Mouse (Mus musculus) hindbrain, embryonic 14.5 days (tissue): ENCODE measurements around the gene Tulp1. TPM values are rescaled to one million over a fixed set of nuclear protein-coding genes. Genes with fewer than 3 reads are reported as not detected.
"Not testable (repeated sequence)": the region's sequence is repeated elsewhere in the genome, so short reads cannot be mapped to it uniquely, and the experiment has no call there.

Experiments used
- ATAC-seq: fragments of 200-750 bp; cut with Nextera tagmentation; 2 replicates; pipeline ENCODE4 v1.8.0; 2017; ENCODE audit warnings: moderate number of reproducible peaks, mild to moderate bottlenecking, moderate TSS enrichment, moderate library complexity; ENCODE audit not compliant: low FRiP score
- DNase-seq: peaks from one replicate; pipeline ENCODE4 v3.0.0-alpha.2; 2015; ENCODE audit warnings: low spot score
- H3K27ac ChIP-seq: fragments of 300-500 bp; sonication (generic); 2 replicates; pipeline ENCODE4 v1.5.1; 2014; ENCODE audit warnings: mild to moderate bottlenecking, moderate library complexity
- H3K27me3 ChIP-seq: fragments of 300-500 bp; sonication (generic); 2 replicates; pipeline ENCODE4 v1.6.1; 2014; ENCODE audit warnings: mild to moderate bottlenecking, low read length, mixed read lengths; ENCODE audit not compliant: control insufficient read depth, insufficient read depth
- H3K36me3 ChIP-seq: fragments of 300-500 bp; sonication (generic); replicated peaks from 2 replicates; pipeline ENCODE4 v1.6.1; 2014; ENCODE audit not compliant: control insufficient read depth, insufficient read depth
- H3K4me1 ChIP-seq: fragments of 300-500 bp; sonication (generic); replicated peaks from 2 replicates; pipeline ENCODE4 v1.6.1; 2014; ENCODE audit warnings: antibody characterized with exemption, low read length, mixed read lengths; ENCODE audit not compliant: control insufficient read depth, insufficient read depth
- H3K4me2 ChIP-seq: fragments of 300-500 bp; sonication (generic); replicated peaks from 2 replicates; pipeline ENCODE4 v1.6.1; 2014; ENCODE audit warnings: mild to moderate bottlenecking, moderate library complexity
- H3K4me3 ChIP-seq: fragments of 300-500 bp; sonication (generic); replicated peaks from 2 replicates; pipeline ENCODE4 v1.5.1; 2014; ENCODE audit warnings: mild to moderate bottlenecking, low read length
- H3K9ac ChIP-seq: fragments of 300-500 bp; sonication (generic); 2 replicates; pipeline ENCODE4 v1.6.1; 2014
- H3K9me3 ChIP-seq: fragments of 300-500 bp; sonication (generic); 2 replicates; pipeline ENCODE4 v1.6.1; 2016; ENCODE audit warnings: low read length; ENCODE audit not compliant: control insufficient read depth
- WGBS: fragments of 180-500 bp; shearing (Covaris S2); extraction: QIAGEN DNeasy Blood & Tissue Kit; methylation state at CpG from one replicate; pipeline ENCODE4 v1.1.7; 2014; 5-methylcytosine and 5-hydroxymethylcytosine counted together
- polyA plus RNA-seq: library from polyadenylated mRNA; unstranded; fragments of >200 nt; fragmentation: Nextera tagmentation; extraction: Ambion mirVana; gene quantifications from 2 replicates; pipeline ENCODE4 v1.2.1, GENCODE M21; 2014

The Tulp1 gene
- polyA plus RNA-seq, 1 experiment from 2014 or later: 1.7 TPM

DNA sequence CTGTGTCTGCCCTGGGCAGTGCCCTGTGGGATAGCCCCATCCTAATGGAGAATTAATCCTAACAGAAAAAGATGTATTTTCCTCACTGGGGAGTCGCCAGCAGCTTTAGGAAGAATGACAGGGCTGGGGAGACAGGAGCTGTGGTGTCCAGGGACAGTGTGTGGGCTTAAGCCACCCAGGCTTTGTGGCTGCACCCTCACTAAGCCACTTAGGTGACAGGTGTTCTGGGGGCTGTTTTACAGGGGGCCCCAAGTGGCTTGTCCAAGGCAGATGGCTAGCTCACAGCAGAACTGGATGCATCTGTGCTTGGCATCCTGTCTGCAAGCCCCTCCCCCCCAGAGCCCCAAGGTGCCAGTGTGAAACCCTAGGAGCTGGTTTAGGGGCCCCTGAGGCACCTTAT is 6.9 kb upstream of the Tulp1 start:
- Histone ChIP-seq H3K4me1 (no peaks in the 10 kb centered on the region; the same call in 1 of the 2 replicates), H3K9me3 (no peaks in the 10 kb centered on the region), H3K36me3 (no peaks in the 10 kb centered on the region), H3K4me3 (no peak overlapping the region), H3K27me3 (peaks cover 35% of the 10 kb centered on the region), H3K9ac (no peak overlapping the region), H3K4me2 (no peak overlapping the region), H3K27ac (no peak overlapping the region)
- ATAC-seq (no peak), DNase-seq (no peak)
- WGBS: 53% methylated on average over 1 of the region's 1 CpGs

DNA sequence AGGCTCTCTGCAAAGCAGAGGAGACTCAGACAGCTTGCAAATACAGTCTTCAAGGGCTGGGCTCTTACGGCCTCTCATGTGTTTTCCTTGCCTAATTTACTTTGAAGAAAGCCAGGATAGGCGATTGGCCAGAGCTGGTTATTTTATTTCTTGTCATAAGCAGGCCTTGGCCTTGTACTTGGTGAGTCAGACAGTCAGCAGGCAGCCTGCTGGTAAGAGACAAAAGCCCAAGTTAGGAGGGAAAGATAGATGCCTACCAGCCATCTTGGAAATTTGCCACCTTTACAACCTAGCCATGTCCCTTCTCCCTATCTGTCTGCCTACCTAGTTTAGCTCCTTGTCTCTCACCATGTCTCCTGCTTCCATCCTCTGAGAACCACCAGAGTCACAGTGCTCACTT is 6.3 kb upstream of the Tulp1 start:
- Histone ChIP-seq H3K9me3 (no peaks in the 10 kb centered on the region), H3K27ac (no peak overlapping the region), H3K4me2 (no peak overlapping the region), H3K9ac (no peak overlapping the region), H3K4me3 (no peak overlapping the region), H3K36me3 (no peaks in the 10 kb centered on the region), H3K27me3 (peaks cover 31% of the 10 kb centered on the region), H3K4me1 (no peaks in the 10 kb centered on the region; the same call in 1 of the 2 replicates)
- no peak for DNase-seq
- no peak for ATAC-seq
- WGBS: 76% methylated on average over 2 of the region's 2 CpGs

DNA sequence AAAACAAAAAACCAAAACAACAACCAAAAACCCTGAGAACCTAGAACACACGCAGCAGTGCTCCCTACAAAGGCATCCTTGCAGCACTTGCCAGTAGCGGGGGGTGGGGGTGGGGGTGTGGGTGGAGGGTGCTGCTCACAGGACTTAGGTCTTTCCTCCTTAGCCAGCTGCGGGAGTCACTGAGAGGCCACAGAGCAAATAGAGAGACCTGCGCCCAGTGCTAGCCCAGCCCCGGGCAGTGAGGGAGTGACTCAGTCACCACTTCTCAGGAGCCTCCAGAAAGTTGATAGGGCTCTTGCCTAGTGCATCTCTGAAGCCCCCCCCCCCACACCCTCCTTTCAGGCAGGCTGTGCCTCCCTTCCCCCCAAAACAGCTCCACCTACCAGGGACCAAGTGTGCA is 4.0 kb upstream of the Tulp1 start:
- Histone ChIP-seq H3K9ac (no peak overlapping the region), H3K4me2 (no peak overlapping the region), H3K4me3 (no peak overlapping the region), H3K4me1 (peaks cover 3% of the 10 kb centered on the region; the same call in 1 of the 2 replicates), H3K9me3 (no peaks in the 10 kb centered on the region), H3K27ac (no peak overlapping the region), H3K27me3 (peaks cover 30% of the 10 kb centered on the region), H3K36me3 (no peaks in the 10 kb centered on the region)
- DNase-seq: no peak
- WGBS: 80% methylated on average over 5 of the region's 5 CpGs
- ATAC-seq: no peak

DNA sequence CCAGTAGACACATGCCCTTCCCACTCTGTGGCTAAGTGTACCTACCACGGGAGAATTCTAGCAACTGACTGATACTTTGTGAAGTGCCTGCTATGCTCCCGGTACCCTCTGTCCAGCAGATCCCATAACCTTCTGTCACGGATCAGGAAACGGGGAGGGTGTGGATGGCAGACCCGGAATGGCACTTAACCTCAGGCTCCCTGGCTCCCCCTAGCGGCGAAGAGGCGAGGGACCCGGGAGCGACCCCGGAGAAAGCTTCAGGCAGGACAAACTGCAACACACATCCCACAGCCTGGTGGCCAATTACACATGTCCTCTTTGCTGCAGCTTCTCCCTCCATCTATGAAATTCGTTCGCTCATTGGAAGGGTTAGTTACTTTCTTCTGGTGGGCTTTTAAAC is 3.4 kb upstream of the Tulp1 start:
- H3K4me3 ChIP-seq: no peak overlapping the region
- H3K27me3 ChIP-seq: peaks cover 30% of the 10 kb centered on the region
- H3K4me2 ChIP-seq: no peak overlapping the region
- no peak overlapping the region for H3K27ac ChIP-seq
- H3K4me1 ChIP-seq: peaks cover 5% of the 10 kb centered on the region; the same call in 1 of the 2 replicates
- no peak overlapping the region for H3K9ac ChIP-seq
- H3K36me3 ChIP-seq: no peaks in the 10 kb centered on the region
- WGBS: 7% methylated on average over 13 of the region's 13 CpGs
- peak; percentile 50 for DNase-seq
- H3K9me3 ChIP-seq: no peaks in the 10 kb centered on the region
- no peak for ATAC-seq

DNA sequence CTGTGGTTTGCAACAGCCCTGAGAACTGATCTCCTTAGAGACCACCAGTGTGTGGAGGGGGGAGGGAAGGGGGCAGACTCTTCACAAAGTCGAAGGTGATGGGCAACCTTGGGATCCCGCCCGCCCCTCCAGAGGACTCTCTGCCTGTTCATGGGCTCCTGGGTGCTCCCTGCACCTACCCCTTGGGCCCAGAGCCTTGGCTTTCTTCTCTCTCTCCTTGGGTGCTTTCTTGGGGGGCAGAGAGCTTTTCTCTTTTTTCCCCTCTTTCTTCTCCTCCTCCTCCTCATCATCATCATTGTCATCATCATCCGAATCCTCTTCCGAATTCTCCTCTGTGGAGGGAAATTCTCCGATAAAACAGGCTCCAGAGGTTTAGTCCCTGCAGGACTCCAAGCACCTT is 1.5 kb downstream of the Tulp1 start:
- H3K4me3 ChIP-seq: no peak overlapping the region
- H3K4me2 ChIP-seq: peak overlapping the region; percentile 51; the same call in 1 of the 2 replicates
- DNase-seq: no peak
- WGBS: 5% methylated on average over 6 of the region's 6 CpGs
- no peak for ATAC-seq
- H3K27me3 ChIP-seq: peaks cover 71% of the 10 kb centered on the region
- H3K9ac ChIP-seq: no peak overlapping the region
- no peak overlapping the region for H3K27ac ChIP-seq
- H3K4me1 ChIP-seq: peaks cover 14% of the 10 kb centered on the region
- H3K9me3 ChIP-seq: no peaks in the 10 kb centered on the region
- no peaks in the 10 kb centered on the region for H3K36me3 ChIP-seq

DNA sequence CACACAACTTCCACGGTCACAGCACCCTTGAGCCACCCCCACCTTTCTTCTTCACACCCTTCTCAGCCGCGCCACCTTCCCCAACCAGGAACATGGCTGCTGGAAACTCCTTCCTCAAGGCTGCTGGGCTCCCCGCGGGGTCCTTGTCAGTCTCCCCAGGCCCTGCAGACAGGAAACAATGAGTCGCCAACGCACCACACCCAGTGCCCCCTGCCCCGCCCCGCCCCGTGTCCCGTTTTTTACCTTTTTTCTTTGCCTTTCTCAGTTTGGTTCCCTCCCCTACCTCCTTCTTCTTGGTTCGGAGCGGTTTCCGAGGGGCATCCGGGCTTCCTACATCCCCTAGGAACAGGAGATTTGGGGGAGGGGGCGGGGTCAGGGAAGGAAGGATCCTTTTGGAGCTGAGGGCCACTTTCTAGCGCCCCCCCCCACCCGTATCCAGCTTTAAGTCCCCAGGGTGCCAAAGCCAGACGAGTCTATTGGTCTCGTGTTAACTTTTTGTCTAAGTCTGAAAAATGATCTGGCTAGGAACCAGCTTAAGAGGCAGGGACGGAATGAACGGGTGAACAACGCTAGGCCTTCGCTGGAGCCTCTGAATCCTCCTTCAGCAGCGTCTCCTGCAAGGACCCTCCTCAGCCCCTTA is 2.2 kb downstream of the Tulp1 start:
- Histone ChIP-seq H3K4me1 (peaks cover 14% of the 10 kb centered on the region), H3K9me3 (no peaks in the 10 kb centered on the region), H3K9ac (peak overlapping the region; percentile 47), H3K27ac (no peak overlapping the region), H3K36me3 (no peaks in the 10 kb centered on the region), H3K4me2 (peak overlapping the region; percentile 51), H3K4me3 (peak overlapping the region; percentile 29), H3K27me3 (peaks cover 75% of the 10 kb centered on the region)
- under 1% methylated on average over 25 of the region's 25 CpGs for WGBS
- DNase-seq (no peak), ATAC-seq (no peak)

DNA sequence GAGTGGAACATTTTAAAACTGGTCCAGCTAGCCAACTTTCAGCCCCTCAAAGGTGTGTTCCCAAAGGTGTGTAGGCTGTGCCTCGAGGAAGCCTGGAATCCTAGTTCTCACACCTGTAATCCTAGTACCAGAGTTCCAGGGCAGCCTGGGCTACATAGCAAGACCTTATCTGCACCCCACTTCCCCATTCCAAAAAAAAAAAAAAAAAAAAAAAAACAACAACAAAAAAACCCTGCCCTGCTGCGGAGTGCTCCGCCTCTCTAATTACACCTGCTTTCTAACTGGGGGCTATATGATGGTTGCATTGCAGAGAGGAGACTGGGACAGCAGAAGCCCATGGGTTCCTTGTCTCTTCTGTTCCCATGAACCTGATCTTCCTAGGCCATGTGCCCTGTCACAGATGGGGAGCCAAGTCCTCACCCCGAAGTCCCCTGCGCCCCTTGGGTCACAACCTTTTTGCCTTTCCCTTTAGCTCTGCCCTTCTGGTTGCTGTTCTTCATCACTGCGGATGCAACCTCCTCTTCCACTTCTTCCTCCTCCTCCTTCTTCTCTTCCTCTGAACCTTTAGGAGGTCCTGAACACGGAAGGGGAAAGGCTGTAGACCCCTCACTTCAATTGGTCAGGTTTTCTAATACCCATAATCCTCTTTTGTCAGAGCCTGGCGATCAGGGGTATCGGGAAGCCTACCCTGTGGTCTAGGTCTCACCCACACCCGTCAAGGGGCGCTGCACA is 2.9 kb downstream of the Tulp1 start:
- no peak for DNase-seq
- peaks cover 14% of the 10 kb centered on the region for H3K4me1 ChIP-seq
- no peak overlapping the region for H3K27ac ChIP-seq
- H3K4me3 ChIP-seq: peak overlapping the region; percentile 29
- WGBS: 34% methylated on average over 11 of the region's 11 CpGs
- H3K27me3 ChIP-seq: peaks cover 75% of the 10 kb centered on the region
- no peak for ATAC-seq
- H3K36me3 ChIP-seq: no peaks in the 10 kb centered on the region
- peak overlapping the region; percentile 47 for H3K9ac ChIP-seq
- H3K4me2 ChIP-seq: peak overlapping the region; percentile 51
- no peaks in the 10 kb centered on the region for H3K9me3 ChIP-seq

DNA sequence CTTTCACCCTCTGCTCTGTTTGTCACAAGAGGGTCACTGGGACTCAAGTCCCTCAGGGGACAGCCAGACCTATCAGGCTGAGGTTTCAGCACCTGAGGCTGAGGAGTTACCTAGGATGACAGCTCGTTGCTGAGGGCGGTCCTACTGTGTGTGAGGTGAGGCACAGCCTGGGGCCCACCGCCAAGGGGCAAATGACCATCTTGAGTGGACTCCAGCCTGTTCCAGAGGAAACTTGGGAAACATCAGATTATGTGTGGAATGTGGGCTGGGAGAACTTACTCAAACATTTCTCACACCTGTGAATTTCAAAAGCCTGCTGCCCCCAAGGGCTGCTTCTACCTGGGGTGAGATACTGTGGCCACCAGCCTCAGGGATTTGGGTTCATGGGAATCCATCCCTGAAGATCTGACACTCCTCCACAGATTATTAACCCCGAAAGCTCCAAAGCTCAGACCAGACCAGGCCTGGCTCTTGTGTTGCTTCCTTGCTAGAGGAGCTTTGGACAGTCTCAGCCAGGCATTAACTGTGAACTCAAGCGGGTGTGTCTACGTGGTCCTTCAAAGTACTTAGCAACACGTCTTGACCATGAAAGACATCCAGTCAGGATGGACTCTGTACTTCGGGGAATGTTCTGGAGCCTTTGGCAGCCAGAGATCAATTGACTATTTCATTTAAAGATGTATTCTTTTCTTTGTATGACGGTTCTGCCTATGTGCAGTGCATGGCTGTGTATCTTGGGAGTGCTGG is 4.3 kb downstream of the Tulp1 start:
- Histone ChIP-seq H3K27me3 (peaks cover 70% of the 10 kb centered on the region), H3K27ac (no peak overlapping the region), H3K9ac (no peak overlapping the region), H3K9me3 (no peaks in the 10 kb centered on the region), H3K4me2 (no peak overlapping the region), H3K4me3 (no peak overlapping the region), H3K4me1 (peaks cover 14% of the 10 kb centered on the region), H3K36me3 (no peaks in the 10 kb centered on the region)
- DNase-seq (no peak), ATAC-seq (no peak)
- WGBS: 85% methylated on average over 9 of the region's 9 CpGs

DNA sequence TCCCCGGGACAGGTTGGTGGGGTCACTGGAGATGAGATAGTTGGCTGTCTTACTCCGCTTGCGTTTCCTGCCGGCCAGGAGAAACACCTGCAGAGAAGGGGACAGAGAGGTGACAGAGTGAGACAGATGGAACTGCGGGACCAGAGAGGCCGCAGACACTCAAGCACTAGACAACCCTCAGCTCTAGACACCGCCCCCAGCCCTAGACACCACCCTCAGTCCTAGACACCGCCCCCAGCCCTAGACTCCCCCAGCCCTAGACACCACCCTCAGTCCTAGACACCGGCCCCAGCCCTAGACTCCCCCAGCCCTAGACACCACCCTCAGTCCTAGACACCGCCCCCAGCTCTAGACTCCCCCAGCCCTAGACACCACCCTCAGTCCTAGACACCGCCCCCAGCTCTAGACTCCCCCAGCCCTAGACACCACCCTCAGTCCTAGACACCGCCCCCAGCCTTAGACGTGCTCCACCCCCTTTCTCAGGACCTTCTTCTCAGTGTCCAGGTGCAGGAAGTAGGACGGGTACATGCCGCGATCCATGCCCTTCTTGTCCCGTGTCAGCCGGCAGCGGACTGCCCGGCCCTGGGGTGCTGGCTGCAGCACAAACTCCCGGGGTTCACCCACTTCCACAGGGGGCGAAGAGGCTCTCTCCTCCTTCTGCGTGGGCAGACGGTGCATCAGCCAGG is 6.3 kb downstream of the Tulp1 start:
- H3K27ac ChIP-seq, DNase-seq, H3K4me2 ChIP-seq, H3K9me3 ChIP-seq, ATAC-seq, H3K9ac ChIP-seq, H3K4me1 ChIP-seq, H3K4me3 ChIP-seq, H3K36me3 ChIP-seq: not testable (repeated sequence)
- H3K27me3 ChIP-seq: peaks cover 51% of the 10 kb centered on the region
- 17% methylated on average over 21 of the region's 24 CpGs for WGBS
